Mouse (Mus musculus) urinary bladder, postnatal 4 days (tissue): ENCODE data around the gene Car3.

Experiments
- DNase-seq, 2 experiments: peaks; one replicate each; pipeline ENCODE4 v3.0.0; 2021 to 2022; ENCODE audit warnings: low spot score in 2 of 2

Car3 gene

DNA sequence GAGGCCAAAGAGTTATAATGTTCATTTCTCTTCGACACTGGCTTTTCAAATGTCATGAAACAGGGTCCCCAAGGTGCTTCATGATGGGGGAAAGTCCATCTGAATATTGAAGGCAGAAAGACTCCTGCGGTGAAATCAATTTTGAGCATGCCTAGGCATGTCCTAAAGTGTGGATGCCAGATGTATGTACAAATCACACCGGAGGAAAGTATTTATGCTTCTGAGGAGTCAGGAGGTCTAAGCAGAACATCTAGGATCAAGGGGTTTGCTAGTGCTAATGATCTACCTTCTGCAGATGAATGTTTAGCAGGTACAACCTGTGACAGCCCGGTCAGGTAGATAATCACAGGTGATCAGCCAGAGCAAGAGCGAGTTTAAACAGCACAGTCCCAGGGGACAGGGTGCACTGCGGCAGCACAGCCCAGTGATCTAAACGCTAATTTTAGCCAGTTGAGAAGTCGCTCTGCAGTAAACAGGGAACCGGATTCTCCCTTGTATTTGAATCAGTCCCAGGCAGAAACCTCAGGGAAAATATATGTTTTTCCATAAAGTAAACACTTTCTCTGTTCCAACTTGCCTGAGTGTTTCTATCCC lies 13.1 kb downstream of the Car3 start:
- no peak for DNase-seq

DNA sequence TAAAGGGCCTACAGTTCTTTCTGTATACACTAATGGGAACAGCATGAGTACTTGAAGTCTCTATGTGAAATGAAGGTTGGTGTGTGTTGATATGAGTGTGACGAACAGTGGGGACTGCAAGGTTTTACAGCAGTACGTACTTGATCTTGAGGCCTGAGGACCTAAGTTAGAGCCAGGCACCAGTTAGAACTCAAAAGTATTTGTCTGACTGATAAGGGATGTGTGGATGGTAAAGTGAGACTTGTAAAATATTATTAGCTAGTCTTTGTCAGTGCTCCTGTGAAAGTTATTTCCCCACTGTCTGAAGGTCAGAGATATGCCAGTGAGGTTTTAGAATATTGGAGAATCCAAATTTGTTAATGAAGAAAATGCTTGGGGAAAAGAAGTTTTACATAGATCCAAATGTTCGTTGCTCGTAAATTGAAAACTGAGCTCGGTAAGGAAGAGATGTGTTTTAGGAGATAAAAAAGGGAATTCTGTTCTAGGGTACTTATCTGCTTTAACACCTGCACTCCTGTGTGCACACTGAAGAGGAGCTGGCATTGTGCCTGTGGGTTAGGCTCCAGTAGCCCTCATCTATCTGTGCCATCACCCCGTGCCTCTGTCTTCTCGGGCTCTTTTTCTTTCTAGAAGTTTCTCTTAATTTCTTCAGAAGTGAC lies 14.1 kb downstream of the Car3 start:
- no peak for DNase-seq

DNA sequence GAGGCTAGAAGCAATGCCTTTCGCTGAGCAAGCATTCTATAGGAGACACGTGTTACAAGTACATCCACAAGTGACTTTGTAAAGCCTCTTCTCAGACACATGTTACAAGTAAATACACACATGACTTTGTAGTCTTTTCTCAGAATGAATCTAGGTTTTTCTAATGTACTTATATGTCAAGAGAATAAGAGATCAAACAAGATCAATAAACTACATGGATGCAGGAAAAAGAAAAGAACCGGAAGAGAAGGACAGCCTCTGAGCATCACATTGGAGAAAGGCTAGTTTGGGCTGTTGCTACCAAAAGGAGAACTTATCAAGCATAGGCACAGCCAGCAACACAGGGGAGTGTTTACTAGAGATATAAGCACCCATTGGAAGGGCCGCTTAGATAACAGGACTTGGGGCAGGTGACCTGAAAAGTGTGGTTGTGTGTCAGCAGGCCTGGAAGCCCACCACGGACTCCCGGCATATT lies 15.5 kb downstream of the Car3 start:
- no peak for DNase-seq

DNA sequence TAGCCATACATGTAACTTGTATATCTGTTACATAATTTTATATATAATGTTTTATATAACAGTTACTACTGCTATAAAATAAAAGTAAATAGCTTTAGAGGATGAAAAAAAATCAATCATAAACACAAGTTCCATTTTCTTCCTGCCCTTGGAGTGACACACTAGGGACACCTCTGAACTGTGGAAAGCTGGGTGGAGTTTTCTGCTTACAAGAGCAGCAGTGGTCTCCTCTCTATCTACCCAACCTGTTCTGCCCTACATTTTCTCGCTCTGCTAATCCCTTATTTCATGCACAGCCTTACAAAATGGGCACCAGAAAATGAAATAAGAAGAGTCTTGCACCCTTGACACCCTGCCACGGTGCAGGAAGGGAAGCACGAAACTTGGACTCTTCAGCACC lies 16.0 kb downstream of the Car3 start:
- DNase-seq, result no peak

DNA sequence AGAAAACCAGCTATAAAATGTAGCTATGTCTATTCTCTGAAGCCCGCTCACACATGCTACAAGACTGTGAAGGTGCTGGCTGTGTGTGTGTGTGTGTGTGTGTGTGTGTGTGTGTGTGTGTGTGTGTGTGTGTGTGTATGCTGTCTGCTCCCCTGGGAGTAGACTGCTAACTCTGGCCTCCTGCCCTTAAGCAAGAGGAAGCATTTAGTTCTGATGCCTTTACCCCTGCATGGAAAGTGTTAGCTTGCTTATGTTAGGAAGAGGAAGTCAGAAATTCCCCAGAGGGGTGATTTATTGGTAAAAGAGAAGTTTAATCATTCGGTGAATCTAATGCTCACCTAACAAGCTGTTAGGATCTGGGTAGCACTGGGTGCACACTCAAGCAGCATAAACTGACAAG lies 17.0 kb downstream of the Car3 start:
- DNase-seq, result no peak

DNA sequence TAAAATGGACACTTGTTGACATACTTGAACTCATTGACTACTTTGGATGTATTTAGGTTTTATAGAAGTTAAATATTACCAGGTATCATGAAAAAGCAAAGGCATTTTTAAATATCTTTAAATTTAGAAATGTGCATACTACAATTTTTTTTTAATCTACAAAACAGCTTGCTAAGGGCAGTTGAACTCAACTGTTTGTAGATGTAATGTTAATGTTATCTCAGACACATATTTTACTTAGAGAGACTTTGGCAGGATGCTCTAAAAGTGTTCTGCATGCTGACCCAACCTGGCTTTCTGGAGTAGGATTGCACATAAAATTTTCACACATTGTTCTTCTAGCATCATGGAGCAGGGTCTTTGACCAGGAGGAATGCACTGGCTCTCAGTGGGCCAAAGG lies 18.7 kb downstream of the Car3 start:
- no peak for DNase-seq

DNA sequence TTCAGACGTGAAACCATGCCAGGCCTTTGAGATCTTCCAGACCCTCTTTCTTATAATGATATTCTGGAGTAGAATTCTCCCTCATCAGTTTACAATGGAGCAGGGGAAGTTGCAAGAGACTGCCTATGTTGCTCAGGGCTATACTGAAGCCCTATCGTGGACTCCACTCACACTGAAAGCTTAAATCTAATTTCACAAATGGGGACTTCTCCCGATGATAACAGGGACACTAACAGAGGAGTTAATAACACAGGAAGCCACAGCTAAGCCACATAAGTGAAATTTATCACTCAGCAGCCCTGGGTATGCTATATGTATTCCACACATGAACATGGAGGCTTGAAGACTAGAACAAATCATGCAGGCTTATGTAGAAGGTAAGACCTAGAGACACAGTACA lies 19.4 kb downstream of the Car3 start:
- DNase-seq, result no peak

DNA sequence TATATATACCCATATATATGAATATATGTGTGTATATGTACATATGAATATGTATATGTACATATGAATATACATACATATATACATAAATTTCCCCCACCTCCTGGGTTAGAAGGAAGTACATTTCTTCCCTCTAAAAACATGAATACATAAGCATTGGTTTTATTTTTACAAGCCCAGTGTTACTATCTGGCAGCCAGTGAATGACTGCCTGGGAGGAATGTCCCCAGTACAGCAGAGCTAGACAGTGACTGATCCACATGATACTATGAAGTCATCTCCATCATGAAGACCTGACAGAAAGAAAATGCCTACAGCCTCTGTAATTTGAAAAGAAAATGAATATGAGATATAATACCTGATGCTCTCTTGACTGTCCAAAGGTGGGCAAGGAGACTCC lies 21.5 kb downstream of the Car3 start:
- DNase-seq, result no peak

DNA sequence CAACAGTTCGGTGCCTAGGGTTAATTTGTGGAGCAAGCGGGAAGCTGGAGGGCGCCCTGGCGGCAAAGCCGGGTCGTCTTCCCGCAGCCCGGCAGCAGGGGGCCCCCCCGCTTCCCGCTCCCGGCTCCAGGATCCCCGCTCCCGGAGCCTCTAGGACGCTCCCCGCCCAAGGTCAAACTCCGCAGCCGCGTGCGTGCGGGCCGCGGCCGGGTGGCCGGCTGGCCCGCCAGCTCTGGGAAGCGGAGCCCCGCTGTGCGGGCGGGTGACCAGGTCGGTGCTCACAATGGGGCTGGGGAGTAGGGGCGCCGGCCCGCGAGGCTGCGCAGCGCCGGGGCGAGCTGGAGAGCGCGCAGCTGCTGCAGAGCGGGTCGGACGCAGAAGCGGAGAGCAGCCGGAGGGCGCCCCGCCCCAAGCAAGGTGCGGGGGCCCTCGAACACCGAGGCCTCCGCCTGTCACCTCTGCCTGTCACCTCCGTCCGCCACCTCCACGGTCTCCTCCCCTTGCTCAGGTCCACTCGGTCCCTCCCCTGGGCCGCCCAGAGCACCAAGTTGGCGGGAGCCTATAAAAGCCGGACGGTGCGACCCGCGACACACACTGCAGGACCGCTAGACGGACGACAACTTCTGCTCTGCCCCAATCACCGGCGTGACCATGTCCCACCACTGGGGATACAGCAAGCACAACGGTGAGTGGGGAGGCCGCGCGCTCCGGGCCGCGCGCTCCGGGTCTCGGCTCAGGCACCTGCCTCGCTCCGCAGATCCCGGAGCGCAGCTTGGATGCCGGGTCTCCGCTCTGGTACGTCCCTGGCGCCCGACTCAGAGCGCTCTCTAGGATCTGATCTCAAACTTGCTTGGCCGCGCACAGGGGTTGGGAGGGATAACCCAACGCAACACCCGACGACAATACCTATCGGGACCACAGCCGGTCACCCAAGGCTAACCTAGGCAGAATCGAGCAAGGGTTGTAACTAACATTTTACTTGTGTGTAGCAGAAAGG lies 23.1 kb downstream of the Car3 start, which contains the start of gene Car2:
Gene Car2, plus strand, starts transcription at position 172 of the 997 bp plus-strand sequence.
- DNase-seq, result peak; percentile 40 to 69

DNA sequence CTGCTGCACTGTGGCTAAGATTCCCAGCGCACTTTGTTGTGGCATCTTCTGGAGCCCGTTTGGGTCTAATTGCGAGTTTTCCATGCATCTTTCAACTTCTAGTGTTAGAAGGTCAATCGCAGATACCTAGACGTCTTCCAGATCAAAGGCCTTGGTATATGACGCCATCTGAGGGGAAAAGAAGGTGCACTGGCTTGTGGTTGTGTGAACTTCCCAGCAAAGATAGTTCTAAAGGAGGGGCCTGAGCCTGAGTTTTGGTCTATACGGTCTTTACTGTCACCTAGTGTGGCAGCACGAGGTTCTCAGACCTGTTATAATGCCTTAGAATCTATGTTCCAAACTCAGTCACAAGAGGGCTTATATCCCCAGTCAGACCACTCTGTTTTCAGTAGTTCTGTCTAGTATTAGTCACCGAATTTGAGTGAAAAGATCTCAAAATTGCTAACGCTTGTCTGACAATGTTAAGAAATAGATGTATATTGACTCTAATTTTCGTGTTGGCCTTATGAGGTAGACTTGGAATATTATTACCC lies 23.9 kb downstream of the Car3 start:
- no peak for DNase-seq

DNA sequence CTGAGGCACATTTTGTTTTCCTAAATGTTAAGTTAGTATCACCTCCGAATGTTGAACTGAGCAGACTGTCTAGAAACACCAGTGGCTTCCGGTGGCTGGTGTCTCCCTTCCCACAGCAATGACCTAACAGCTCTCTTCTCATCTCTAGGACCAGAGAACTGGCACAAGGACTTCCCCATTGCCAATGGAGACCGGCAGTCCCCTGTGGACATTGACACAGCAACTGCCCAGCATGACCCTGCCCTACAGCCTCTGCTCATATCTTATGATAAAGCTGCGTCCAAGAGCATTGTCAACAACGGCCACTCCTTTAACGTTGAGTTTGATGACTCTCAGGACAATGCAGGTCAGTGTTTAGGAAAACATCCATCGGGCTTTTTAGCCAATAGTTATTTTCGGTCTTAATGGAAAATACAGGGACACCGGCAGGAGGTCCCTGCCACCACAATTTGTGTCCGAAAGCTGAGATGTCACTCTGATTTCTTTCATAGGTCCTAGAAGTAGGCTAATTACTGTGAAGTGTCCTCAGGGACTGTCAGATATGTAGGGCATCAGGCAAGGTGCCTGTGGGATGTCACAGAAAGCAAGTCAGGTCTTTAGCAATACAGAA lies 24.5 kb downstream of the Car3 start:
- DNase-seq, result no peak

DNA sequence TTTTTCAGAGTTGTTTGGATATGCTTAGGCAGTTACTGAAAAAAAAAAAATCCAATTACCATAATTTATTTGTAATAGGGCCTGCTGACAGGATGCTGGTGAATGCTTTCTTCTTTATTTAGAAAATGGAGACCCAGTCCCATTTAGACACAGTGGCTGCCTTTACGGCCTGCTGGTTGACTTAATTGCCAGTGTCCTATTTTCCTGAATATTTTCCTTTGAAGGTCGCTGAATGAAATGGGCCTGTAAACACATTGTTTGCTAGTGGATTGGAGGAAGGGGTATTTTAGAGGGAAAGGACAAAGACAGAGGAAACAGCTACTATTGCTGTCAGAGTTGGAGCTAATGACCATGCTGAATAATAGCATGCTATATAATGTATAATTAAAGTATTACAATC lies 25.2 kb downstream of the Car3 start:
- DNase-seq, result no peak

DNA sequence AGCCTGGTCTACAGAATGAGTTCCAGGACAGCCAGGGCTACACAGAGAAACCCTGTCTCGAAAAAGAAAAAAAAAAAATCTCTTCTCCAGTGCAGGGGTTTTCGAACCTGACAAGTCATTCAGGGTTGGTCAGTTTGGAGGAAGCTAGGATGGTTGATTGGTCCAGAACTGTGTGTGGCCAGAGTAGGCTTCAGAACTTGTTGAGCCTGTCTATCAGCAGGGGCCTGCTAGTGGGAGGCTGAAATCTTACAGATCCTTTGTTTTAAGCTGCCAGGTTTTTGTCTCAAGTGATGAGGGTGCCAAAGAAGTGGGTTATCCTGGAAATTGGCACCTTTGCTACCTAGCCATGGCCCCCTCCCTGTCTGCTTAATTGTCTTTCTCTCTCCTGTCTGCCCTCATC lies 25.8 kb downstream of the Car3 start:
- DNase-seq, result no peak

DNA sequence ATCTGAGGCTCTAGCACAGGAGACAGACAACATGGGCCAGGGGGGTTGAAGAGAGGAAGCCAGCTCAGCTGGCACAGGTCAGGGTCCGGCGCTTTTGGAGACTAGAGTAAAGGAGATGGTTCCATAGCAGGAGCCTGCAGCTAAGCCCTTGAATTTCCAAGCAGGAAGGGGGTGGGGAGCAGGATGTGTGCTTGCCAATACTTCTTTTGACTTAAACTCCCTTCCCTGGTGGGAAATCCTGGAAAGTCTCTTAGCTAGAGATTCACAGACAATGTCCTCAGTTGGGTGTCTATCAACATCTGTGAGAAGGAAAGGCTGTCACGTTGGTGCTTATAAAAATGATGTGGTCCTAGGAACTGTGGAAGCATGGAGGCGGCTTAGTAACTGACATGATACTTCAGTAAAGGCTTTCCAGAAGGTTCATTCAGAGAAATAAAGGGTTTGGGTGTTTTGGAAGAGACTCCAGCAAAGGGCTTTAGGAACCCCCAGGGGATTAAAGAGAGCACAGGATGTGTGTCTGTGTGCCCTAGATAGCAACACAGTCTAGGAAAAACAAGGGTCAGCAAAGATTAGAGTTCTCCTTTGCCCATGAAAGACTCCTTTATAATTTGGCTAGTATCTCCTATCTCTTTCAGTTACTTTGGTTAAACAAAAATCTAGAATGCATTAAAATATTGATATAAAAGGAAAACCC lies 26.6 kb downstream of the Car3 start:
- no peak for DNase-seq

DNA sequence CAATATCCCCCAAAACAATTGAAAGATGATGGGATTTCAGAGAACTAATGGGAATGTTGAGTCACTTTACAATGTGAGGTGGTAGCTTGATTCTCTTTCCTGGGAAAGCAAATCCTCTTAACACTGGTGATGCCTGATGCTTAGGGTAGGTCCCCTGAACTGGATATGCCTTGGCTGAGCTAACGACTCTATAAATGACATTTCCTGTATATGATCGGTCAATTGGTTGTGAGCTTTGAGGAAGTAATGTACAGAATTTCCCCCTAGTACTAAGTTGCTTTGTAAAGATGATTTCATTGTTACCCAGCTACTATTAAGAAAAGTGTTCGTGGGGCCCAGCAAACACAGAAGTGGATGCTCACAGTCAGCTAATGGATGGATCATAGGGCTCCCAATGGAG lies 29.7 kb downstream of the Car3 start:
- no peak for DNase-seq

DNA sequence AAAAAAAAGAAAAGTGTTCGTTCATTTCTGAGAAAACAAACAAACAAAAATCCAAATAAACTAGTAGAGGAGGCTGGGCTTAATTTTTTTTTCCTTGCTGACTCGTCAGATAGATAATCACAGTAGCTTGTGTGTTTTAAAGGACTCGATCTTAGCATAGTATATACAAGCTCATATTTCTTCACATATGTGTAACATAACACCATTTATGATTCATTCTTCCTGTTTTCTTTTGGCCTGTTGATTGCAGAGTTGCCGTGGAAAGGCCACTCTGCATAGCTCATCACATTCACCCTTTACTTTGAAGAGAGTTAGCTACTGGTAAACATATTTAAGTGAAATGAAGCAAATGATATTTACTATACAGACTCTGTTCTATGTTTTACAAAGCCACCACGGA lies 30.4 kb downstream of the Car3 start:
- no peak for DNase-seq

DNA sequence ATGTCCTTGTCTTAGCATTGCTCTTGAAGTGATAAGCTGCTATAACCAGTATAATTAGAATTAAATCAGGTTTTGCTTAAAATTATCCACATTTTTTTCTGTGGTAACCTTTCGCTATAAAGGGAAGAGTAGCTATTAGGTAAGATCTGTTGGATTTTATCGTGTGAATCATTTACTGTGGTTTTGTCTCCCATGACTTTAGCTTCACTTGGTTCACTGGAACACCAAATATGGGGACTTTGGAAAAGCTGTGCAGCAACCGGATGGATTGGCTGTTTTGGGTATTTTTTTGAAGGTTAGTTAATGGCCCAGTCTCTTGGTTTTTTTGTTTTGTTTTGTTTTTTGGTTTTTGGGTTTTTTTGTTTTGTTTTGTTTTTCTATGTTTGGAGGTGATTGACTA lies 32.0 kb downstream of the Car3 start:
- DNase-seq, result no peak

DNA sequence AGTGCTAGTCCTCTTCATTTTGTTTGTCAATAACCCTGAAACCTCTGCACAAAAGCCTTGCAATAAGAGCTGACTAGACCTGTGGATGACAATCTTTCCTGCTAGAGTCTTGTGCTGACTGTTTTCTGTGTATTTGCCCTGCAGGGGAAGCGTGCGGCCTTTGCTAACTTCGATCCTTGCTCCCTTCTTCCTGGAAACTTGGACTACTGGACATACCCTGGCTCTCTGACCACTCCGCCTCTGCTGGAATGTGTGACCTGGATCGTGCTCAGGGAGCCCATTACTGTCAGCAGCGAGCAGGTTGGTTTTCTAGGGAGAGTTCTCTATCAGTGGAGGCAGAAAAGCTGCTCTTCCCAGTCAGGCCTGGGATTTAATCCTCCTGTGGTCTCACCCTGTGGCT lies 34.5 kb downstream of the Car3 start:
- no peak for DNase-seq

DNA sequence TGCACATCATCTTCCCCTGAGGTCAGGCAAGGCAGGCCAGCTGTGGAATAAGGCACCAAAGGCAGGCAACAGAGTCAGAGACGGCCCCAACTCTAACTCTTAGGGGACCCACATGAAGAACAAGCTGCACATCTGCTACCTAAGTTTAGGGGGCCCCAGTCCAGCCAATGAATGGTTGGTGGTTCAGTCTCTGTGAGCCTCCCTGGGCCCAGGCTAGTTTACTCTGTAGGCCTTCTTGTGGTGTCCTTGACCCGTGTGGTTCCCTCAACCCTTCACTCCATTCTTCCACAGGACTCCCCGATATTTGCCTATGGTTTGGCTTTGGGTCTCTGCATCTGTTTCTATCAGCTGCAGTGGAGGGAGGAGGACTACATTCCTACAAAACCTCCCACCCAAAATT lies 40.1 kb downstream of the Car3 start:
- no peak for DNase-seq

DNA sequence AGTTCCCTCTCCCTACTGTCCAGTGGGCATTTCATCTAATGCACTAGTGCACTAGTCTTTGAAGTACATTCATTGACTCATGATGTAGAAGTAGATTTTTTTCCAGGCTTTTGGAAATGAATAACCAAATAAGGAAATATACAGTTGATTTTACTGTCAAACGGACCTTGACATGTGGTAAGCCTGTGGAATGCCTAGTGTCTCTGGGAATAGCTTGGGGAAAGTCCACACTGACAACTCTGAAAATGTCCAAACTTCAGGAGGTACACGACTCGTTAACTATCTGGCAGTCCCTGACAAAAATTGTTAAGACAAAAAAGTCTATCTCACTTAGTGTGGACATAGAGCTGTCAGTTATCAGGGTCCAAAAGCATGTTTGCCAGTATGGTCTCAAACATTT lies 40.9 kb downstream of the Car3 start:
- DNase-seq, result no peak

DNA sequence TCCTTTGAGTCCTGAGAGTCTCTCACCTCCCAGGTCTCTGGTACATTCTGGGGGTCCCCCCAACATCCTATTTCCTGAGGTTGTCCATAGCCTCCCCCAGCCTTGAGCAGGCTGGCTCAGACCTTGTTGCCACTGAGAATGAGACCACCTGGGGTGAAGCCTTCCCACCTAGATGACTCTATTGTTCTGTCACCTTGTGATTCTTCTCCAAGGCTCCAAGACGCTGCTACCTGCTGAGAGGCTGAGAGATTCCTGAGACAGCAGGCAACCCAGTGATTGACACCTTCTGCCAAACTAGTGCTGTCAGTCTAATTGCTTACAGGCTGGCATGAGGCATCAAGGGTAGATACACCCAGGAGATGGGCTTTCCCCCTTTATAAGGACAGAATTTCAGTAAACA lies 44.0 kb downstream of the Car3 start:
- DNase-seq, result no peak
